Mouse (Mus musculus) cerebellum, adult 2 months (tissue): ENCODE measurements around the gene Htr6.

Source experiments
- CTCF ChIP-seq: fragments of 200-500 bp; IDR thresholded peaks from 2 replicates; pipeline ENCODE4 v1.5.1; 2011; ENCODE audit warnings: low read depth, mild to moderate bottlenecking, control low read depth, low read length, moderate library complexity, borderline replicate concordance; ENCODE audit not compliant: insufficient read depth
- POLR2A ChIP-seq: fragments of 200-500 bp; IDR thresholded peaks from 2 replicates; pipeline ENCODE4 v1.6.1; 2011; ENCODE audit warnings: low read length, control low read depth, borderline replicate concordance; ENCODE audit not compliant: insufficient read depth

GRCm38 (mm10) chr4:139091066-139091465 is 15.7 kb upstream of the Htr6 start:
- TF ChIP-seq CTCF = no peak
- TF ChIP-seq POLR2A = no peak
